Mouse (Mus musculus) adipocyte (in vitro differentiated cells): Measurements from ENCODE around the gene Alcam.

Source experiments
- DNase-seq: peaks from one replicate; pipeline ENCODE4 v3.0.0-alpha.2; 2016; ENCODE audit warnings: low spot score

Alcam gene

DNA sequence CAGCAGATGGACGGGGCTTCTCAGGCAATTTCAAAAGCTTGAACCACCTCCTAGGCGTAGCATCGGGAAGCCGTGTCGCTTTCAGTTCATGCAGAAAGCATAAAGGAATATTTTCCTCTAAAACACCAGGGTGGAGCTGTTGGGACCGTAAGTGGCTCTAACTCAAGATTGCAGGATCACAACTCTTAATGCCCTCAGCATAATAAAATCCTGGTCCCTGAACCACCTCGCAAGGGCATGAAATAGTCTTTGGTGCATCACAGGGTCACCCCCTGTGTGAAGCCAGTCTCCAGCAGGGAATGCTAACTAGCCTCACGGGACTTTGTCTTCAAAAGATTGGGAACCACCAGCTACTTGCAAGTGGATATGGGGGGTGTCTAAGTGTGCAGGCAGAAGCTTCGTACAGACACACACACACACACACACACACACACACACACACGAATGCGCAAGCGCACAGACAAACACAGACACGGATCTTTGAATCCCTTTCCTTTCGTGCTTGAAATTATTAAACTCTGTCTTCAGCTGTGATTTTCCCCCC lies at the start of gene Alcam:
TSS of gene Alcam (minus strand) at position 104 of the 544 bp plus-strand sequence.
- no peak for DNase-seq

DNA sequence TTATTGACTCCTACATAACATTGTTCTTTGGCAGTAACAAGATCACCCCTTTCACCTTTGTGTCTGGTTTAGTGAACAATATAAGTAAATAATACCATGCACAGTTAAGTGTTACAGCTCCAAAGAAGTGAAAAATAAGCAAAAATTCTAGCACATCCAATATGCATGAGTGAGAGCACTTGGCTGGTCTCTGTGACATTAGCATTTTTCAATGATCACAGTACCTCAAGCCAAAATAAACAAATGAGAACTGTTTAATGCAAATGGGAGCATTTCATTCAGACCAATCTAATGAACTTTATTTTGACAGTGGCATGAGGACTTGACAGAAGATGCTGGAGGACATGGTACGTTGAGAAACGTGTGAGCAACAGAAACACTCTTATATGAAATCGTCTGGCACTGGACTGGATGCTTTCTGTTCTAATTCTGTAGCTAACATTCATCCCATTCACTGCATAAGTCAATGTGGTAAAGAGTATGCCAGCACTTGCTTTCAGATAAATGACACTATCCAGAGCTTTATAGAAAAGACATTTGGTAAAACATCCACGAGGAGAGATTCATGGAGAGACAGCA lies 45.0 kb upstream of the Alcam start:
- DNase-seq: no peak

DNA sequence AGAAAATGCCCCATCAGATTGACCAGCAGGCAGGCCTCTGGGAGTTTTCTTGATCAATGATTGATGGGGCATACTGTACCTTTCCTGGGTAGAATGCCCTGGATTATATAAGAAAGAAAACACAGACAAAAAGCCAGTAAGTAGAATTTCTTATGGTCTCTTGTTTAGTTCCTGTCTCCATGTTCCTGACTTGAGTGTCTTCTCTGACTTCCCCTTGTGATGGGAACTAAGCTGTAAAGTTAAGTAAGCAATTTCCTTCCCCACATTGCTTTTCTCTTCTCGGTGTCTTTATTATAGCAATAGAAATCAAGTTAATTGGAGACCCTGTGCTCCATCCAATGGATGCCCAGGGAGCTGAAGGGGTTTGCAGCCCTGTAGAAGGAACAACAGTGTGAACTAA lies 36.7 kb upstream of the Alcam start:
- DNase-seq: no peak

DNA sequence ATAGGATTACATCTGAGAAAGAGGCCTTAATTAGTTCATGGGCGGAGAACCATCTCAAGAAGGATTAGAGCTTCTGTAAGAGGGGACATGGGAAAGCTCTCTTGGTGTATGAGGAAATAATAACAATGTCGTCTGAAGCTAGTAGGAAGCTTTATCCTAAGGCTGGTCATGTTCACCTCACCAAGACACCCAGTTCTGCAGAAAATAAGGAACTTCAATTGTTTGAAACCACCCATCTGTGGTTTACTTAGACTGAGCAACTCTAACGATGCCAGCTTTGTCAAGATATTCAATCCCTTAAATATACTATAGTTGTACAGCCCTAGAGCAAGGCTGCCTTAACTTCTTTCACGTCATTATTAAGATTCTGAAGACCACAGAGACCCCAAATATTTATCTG lies 20.4 kb upstream of the Alcam start:
- no peak for DNase-seq

DNA sequence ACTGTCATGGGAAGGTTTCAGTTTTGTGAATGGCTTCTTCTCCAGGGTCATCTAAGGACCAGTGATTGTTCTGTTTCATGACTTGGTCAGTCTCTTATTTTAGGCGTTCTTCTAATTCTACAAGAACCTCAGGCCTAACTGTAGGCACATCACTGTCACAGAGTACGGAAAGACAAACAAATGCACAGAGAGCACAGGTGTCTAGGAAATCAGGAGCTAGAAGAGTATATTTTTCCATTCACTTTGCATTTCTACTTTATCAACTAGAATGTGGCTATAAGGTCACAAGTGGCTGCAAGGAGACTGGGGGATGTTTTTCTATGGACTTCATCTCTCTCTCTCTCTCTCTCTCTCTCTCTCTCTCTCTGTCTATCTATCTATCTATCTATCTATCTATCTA lies 19.2 kb upstream of the Alcam start:
- DNase-seq: no peak

DNA sequence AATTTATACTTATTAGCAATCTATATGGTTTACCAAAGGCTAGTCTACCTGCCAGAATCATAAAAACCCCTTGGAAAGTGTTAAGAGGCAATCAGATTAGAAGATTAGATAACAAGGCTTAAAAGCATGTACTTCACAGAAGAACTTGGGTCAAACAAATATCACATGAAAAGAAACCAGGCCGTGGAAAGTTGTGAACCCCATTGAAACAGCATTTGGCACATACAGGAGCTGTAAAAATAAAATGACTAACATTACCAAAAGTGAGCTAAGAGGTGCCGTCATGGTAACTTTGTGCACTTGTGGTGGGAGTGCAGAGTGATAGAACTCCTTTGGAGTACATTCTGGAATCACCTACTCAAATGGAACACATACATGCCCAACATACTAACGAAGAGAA lies 18.8 kb upstream of the Alcam start:
- DNase-seq: no peak

DNA sequence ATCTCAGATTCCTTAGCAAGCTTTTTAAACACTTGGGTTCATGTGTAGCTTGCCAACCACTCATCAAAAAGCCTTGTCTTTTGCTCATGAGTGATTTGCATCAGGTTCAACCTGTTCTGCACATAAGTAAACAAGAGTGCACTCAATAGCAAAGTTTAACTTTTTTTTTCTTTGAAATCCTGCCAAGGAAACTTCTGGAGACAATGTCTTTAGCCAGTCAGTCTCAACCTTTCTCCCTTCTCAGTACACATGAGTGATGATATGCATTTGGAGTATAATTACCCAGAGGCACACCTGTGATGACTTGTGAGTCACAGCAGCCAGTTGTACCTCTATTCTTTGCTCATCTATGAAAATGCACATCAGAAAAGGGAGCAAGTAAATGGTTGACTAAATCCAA lies 18.2 kb upstream of the Alcam start:
- no peak for DNase-seq

DNA sequence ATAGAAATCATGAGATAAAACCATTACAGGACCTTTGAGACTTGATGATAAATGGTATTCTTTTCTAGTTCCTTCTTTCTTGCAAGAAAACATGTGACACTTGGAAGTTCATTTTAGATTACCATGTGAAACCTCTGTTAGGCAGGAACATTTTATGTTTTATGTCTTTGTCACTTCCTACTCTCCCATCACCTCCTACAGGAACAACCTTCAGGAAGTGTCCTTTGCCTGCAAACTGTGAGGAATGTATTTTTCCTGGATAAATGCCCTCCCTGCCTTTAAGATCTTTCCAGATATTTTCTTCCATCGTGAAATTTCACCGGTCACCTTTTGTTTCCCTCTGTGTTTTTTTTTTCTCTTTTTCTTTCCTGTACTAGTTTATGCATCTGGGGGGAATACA lies 17.0 kb upstream of the Alcam start:
- DNase-seq: no peak

DNA sequence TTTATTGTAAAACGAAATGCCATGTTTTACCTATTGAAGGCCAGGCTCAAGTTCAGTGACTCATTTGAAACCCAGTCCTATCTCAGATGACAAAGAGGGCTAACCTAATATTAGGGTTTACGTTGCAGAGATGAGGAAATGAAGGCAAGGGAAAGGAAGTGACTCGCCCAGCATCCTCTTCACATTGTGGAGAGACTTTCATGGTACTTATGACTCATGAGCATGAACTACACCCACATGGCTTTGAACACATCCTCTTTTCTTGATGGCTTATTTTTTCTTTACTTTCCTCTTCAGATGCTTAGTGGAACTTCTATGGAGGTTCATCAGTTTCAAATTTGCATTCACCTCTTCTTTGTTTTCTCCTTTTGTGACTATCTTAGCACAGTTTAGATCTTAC lies 16.4 kb upstream of the Alcam start:
- DNase-seq: no peak

DNA sequence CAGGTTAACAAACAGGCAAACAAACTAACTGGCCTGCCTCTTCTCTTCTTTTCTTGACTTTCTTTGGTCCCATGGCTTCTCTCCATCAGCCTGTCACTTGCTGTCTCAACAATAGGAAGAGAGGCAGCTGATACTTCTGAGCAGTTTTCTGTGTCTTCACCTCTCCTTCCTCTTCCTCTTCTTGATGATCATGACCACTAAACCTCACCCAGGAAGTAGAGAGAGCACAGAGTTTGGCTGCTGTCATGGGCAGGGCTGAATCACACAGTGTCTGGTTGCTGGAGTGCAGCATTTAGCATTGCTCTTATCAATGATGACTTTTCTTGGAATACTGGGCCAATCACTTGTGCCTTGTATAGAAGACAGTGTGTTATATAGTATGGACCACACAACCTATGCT lies 14.6 kb upstream of the Alcam start:
- DNase-seq: no peak

DNA sequence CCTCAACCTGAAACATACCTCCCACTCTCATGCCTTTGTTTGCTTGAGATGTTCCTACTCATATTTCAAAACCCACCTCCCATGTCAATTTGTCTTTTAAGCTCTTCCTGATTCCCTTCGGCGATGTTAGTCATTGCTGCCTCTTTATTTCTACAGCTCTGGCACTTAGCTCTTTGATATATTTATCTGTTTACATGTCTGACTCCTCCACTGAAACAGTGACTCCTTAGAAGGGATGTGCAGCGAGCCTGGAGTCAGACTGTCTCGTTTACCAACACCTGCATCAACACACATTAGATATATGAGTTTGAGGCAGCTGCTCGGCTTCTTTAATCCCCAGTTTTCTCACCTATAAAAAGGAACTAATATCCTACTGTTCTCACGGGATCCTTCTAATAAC lies 12.9 kb upstream of the Alcam start:
- DNase-seq: no peak

DNA sequence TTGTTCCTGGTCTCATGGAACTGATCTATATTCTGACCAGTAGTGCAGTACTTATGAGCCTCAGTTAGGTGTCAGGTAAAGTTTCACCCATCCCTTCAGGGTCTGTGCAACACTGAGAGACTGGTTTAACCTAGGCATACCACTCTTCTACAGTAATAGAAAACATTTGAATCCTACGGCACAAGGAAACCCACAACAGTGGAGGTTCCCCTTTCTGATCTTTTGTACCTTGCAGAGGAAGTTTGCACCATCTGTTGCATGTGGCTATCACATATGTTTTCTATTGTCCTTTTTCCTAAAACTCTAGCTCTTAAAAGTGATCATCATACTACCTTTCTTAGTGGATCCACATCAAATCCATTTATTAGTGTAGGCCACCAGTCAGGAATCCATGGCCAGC lies 10.7 kb upstream of the Alcam start:
- no peak for DNase-seq

DNA sequence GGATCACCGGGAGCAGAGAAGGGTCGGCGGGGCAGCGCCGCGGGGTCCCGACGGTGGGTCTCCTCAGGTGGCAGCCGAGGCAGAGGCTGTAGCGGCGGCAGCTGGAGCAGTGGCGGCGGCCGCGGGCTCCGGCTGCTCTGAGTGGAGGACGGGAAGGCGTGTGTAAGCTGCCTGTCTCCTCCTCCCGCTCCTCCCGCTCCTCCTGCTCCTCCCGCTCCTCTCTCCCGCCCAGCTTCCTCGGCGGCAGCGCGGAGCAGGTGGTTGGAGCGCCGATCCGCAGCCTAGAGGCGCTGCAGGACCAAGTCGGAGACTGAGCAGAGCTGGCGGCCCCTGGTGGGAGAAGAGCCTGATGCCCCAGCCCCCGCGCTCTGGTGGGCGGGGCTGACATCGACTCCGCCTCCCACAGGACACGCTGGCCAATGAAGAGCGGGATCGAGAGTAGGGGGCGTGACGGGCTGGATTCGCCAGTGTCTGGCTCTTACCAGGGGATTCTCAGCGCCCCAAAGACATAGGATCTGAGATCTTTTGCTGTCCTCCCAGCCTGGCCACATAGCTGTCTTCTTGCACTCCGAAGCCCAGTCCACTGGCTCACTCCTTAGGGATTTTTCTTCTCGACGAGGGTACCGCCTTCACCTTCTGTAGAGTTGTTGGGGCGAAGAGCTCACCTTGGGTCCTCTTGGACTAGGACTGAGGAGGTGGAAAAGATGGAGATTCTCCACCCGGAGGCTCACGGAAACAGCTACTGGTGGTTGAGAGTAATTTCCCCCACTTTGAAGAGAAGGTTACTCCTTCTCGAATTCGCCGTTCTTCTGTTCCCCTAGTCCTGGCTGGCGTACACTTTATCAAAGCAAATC lies 785 bp downstream of the Alcam start:
- DNase-seq: peak; percentile 92

DNA sequence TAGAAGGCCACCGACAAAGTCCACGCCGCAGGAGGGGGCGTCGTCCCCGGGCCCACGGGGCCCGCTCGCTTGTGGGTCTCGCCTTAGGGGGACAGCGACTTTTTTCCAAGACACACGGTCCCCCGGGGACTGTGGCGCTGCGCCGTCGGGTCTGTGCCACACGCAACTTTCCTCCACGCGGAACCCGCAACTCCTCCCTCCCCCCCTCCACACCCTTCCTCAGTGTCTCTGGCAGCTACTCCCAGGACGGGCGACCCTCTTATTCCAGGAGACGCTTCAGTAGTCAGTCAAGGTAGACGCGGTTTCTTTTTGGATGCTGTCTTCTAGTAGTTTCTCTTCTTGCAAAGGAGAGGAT lies 1.4 kb downstream of the Alcam start:
- DNase-seq: no peak

DNA sequence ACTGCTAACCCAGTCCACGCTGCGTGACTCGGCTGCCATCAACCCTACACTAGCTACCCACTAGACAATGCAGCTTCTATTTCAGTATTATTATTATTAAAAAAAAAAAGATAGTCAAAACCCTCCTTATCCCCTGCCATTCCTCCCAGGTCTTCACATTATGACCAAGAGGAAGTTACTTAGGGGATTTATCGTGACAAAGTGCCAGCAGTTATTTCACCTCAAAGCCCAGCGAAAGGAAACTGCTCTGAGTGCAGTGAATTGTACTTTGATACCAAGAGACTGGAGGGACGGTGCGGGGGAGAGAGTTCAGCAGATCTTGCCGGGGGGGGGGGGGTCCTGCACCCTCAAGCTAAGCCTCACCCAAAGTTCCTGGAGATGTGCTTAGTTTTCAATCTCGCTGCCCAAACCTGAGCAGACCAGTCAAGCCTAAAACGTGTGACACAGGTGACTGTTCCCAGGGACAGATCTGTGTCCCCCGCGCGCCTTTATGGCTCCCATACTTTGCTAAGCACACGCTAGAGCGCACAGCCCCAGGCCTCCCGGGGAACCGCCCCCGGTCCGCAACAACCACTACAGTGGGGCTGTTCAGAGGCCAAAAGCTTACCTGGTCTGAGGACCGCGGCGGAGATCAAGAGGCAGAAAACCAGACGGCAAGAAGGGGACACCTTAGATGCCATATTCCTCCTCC lies 1.9 kb downstream of the Alcam start:
- DNase-seq: no peak

DNA sequence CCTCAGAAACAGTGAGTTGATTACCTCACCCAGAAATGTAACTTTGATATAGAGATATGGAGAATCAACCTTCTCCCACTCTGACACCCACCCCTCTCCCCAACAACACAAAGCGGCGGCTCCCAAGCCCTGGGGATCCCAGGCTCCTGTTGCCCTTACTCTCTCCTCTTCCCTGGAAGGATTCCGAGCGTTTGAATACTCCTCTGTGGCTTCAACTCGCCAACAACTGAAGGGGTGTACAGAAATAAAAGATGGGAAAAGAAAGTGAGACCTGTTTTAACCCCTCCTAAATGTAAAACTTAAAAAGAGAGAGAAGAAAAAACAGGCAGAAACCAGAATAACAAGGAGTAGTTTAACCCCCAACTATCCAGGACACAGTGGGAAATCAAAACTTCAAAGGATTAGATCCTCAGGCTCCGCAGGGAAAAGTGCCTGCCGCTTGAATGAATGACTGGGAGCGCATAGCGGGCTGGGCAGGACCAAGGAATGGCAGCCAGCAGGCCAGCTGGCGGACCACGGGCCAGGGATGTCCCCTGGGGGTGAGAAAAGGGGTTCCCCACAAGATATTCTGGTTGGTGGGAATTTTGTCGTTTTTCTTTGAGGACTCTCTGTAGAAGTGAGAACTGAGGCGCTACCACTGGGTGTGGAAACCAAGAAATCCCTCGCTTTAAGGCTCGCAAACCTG lies 2.6 kb downstream of the Alcam start:
- no peak for DNase-seq

DNA sequence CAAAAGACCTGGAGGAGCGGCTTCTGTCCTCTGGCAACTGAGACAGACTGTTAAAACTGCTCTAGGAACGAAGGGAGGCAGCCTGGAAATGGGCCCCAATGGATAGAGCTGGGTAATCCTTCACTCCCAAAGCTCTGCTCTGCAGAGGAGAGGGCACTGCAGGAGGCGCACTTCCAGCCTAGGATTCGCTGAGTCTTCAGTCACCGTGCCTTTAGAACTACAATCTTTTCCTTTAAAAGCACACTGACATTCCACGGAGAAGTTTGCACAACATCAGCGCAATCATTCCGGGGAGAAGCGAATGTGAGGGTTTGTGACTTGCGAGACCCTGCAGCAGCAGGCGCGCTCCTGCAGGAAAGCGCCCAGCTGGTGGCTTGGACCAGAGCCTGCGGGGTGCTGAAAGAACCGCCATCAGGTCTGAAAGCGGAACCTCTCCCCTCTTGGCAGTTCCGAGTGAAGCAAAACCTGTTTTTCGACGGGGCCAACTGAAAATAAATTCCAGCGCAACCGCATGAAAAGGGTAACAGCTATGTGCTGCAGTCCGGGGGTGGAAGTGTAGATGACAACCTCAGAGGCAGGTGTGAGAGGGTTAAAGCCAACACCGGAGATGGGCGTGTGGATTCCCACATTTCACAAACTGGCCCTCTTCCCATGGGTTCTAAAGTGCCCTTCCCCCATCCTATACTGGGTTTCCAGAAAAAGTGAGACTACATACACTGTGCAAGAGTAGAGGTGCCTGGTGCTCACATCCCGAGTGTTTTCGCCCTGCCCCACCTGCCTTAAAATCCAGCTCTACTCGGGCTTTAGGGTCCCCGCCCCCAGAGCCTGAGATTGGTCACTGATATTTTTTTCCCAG lies 3.4 kb downstream of the Alcam start:
- no peak for DNase-seq

DNA sequence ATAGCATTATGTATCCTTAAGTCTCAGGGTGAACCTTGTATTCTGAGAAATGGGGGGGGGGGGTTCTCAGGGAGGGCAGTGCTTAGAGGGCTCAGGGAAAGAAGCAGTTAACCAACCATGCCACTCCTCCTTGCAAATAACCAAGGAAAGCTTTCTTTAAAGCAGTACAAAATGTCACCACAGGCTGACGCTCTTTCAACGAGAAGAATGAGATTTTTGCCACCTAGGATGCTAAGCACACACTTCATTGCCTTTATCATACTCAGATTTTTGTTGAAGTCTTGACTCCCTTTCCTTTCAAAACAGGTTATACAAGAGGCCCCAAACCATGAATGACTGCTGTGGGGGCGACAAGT lies 4.0 kb downstream of the Alcam start:
- DNase-seq: no peak

DNA sequence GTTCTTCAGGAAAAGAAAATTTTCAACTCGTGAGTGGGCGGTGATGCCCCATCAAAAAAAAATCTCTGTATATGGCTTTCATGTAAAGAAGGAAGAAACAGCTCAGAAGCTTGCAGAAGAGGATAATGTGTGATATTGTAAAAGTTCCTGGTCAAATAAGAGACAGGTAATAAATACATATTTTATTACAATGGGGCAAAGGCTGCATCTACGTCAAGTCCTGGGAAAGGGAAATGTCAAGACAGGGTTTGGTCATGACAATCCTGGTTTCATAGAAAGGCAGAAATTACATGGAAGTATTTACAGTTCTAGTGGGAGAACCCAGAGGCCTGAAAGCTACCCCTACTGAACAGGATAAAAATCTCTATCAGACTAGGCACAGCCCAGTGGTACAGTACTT lies 7.9 kb downstream of the Alcam start:
- no peak for DNase-seq

DNA sequence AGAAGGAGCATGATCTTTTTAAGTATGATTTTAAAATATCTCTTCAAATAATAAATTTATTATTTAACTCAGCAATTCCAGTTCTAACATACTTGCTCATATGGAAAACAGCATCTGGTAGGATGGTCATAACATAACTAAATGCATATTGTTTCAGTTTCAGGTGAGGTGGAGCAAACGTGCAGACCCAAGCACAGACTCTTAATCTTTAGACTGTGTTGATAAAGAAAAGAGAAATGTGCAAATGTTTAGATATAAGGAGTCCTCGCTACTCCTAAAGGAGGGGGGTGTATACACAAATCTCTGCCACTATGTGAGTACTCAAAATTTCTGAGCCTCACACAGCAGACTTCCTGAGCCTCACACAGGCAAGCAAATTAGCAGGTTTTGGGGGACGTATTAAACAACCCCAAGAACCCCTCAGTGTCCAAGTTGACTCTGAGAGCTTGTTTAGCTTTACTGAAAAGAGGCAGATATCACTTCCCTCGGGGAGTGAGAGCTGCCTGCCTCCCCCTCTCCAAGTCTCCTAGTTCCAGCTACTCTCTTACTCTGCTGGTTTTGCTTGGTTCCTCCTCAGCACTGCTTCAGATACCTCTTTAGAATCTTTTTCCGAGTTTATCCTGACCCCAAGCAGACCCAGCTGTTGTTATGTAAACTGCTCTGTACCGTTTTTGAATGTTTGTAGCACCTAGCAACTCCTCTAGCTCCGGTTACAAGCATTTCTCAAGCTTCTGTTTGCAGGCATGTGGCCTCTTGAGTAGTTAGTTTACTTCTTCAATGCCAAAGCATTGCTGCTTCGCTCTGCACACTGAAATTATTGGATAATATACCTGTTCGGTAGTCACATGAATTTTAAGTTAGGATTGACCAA lies 10.0 kb downstream of the Alcam start:
- DNase-seq: no peak

DNA sequence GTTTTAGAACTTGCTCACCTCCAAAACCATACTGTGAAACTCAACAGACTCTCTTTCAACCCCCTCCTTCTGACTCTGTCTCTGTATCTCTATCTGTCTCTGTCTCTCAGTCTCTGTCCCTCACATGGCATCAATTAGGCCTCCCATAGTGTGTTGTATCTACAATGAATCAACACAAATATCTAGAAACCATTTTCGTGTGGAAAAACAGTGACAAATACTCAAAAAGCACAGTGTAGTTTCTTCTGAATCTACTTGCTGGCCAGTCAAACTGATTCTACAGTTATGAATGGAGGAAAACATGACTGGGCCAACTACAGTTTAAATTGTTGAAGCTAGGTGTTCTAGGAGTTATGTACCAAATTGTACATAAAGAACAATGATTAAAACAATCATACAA lies 10.8 kb downstream of the Alcam start:
- no peak for DNase-seq
